Mouse (Mus musculus): Measurements from ENCODE around the gene Ppp1r3g. TPM values are rescaled to one million over a fixed set of nuclear protein-coding genes. Genes with fewer than 3 reads are reported as not detected.

Ppp1r3g gene
- polyA plus RNA-seq, 1 experiment from 2014 or later: 0.29 TPM

GRCm38 (mm10) chr13:35968719-35969430 is 10.2 kb downstream of the Ppp1r3g start:
- H3K4me2 ChIP-seq (ENCODE audit: low read length): peak overlapping the region; percentile 100
- H3K27me3 ChIP-seq (ENCODE audit: insufficient read depth, low read length): 0 out of 2 replicates have a peak, but pooled peaks cover 6% of the 10 kb centered on the region
- no peaks in the 10 kb centered on the region for H3K9me3 ChIP-seq (replicated peaks; ENCODE audit: low read length)
- TF ChIP-seq CTCF (IDR thresholded peaks at IDR 0.05; ENCODE audit: low read depth): no peak
- H3K4me3 ChIP-seq (replicated peaks; ENCODE audit: low read depth, low read length): peak overlapping the region; percentile 52
- DNase-seq (ENCODE audit: low spot score) (peak; percentile 58), ATAC-seq (replicated peaks; ENCODE audit: low FRiP score, low read depth) (0 out of 2 replicates have a peak, but pooled peaks have one; percentile 43)
- H3K9ac ChIP-seq (ENCODE audit: low read depth, low read length): peak overlapping the region; percentile 51
- 0 out of 2 replicates have a peak, but pooled peaks cover 4% of the 10 kb centered on the region for H3K4me1 ChIP-seq (replicated peaks; ENCODE audit: insufficient read depth, low read length)
- no peak overlapping the region for H3K27ac ChIP-seq
- no peaks in the 10 kb centered on the region for H3K36me3 ChIP-seq (ENCODE audit: insufficient read depth, low read length)
- under 1% methylated on average over 57 of the region's 57 CpGs for WGBS

GRCm38 (mm10) chr13:35969431-35969721 is 10.7 kb downstream of the Ppp1r3g start:
- WGBS: under 1% methylated on average over 18 of the region's 18 CpGs
- Histone ChIP-seq H3K36me3 (ENCODE audit: insufficient read depth, low read length) (no peaks in the 10 kb centered on the region), H3K4me3 (replicated peaks; ENCODE audit: low read depth, low read length) (peak overlapping the region; percentile 52), H3K4me1 (replicated peaks; ENCODE audit: insufficient read depth, low read length) (0 out of 2 replicates have a peak, but pooled peaks cover 4% of the 10 kb centered on the region), H3K4me2 (ENCODE audit: low read length) (peak overlapping the region; percentile 100), H3K9ac (ENCODE audit: low read depth, low read length) (peak overlapping the region; percentile 51; the same call in 1 of the 2 replicates), H3K27ac (no peak overlapping the region), H3K9me3 (replicated peaks; ENCODE audit: low read length) (no peaks in the 10 kb centered on the region), H3K27me3 (ENCODE audit: insufficient read depth, low read length) (0 out of 2 replicates have a peak, but pooled peaks cover 6% of the 10 kb centered on the region)
- no peak for TF ChIP-seq CTCF (IDR thresholded peaks at IDR 0.05; ENCODE audit: low read depth)
- DNase-seq (ENCODE audit: low spot score) (peak; percentile 11), ATAC-seq (replicated peaks; ENCODE audit: low FRiP score, low read depth) (no peak)

GRCm38 (mm10) chr13:35969829-35970228 is 11.2 kb downstream of the Ppp1r3g start:
- WGBS: 34% methylated on average over 9 of the region's 9 CpGs
- no peaks in the 10 kb centered on the region for H3K9me3 ChIP-seq (replicated peaks; ENCODE audit: low read length)
- no peak overlapping the region for H3K9ac ChIP-seq (ENCODE audit: low read depth, low read length)
- no peaks in the 10 kb centered on the region for H3K36me3 ChIP-seq (ENCODE audit: insufficient read depth, low read length)
- H3K4me3 ChIP-seq (replicated peaks; ENCODE audit: low read depth, low read length): no peak overlapping the region
- peak overlapping the region; percentile 100 for H3K4me2 ChIP-seq (ENCODE audit: low read length)
- H3K4me1 ChIP-seq (replicated peaks; ENCODE audit: insufficient read depth, low read length): 0 out of 2 replicates have a peak, but pooled peaks cover 4% of the 10 kb centered on the region
- H3K27me3 ChIP-seq (ENCODE audit: insufficient read depth, low read length): 0 out of 2 replicates have a peak, but pooled peaks cover 6% of the 10 kb centered on the region
- H3K27ac ChIP-seq: no peak overlapping the region
- no peak for DNase-seq (ENCODE audit: low spot score)
- ATAC-seq (replicated peaks; ENCODE audit: low FRiP score, low read depth): no peak
- no peak for TF ChIP-seq CTCF (IDR thresholded peaks at IDR 0.05; ENCODE audit: low read depth)

GRCm38 (mm10) chr13:35976912-35977311 is 18.3 kb downstream of the Ppp1r3g start:
- Histone ChIP-seq H3K27me3 (ENCODE audit: insufficient read depth, low read length) (no peaks in the 10 kb centered on the region), H3K4me1 (replicated peaks; ENCODE audit: insufficient read depth, low read length) (no peaks in the 10 kb centered on the region), H3K9ac (ENCODE audit: low read depth, low read length) (no peak overlapping the region), H3K36me3 (ENCODE audit: insufficient read depth, low read length) (no peaks in the 10 kb centered on the region; the same call in 1 of the 2 replicates), H3K9me3 (replicated peaks; ENCODE audit: low read length) (no peaks in the 10 kb centered on the region), H3K4me2 (ENCODE audit: low read length) (no peak overlapping the region), H3K4me3 (replicated peaks; ENCODE audit: low read depth, low read length) (no peak overlapping the region), H3K27ac (no peak overlapping the region)
- WGBS: 88% methylated on average over 7 of the region's 7 CpGs
- ATAC-seq (replicated peaks; ENCODE audit: low FRiP score, low read depth) (no peak), DNase-seq (ENCODE audit: low spot score) (no peak)
- no peak for TF ChIP-seq CTCF (IDR thresholded peaks at IDR 0.05; ENCODE audit: low read depth)

- DNase-seq (ENCODE audit: low spot score): no peak
- no peak overlapping the region for H3K27ac ChIP-seq
- H3K4me3 ChIP-seq (replicated peaks; ENCODE audit: low read depth, low read length): no peak overlapping the region
- no peaks in the 10 kb centered on the region for H3K27me3 ChIP-seq (ENCODE audit: insufficient read depth, low read length)
- H3K4me2 ChIP-seq (ENCODE audit: low read length): no peak overlapping the region
- no peaks in the 10 kb centered on the region for H3K9me3 ChIP-seq (replicated peaks; ENCODE audit: low read length)
- WGBS: 86% methylated on average over 4 of the region's 4 CpGs
- ATAC-seq (replicated peaks; ENCODE audit: low FRiP score, low read depth): no peak
- no peaks in the 10 kb centered on the region for H3K4me1 ChIP-seq (replicated peaks; ENCODE audit: insufficient read depth, low read length)
- H3K9ac ChIP-seq (ENCODE audit: low read depth, low read length): no peak overlapping the region
- TF ChIP-seq CTCF (IDR thresholded peaks at IDR 0.05; ENCODE audit: low read depth): no peak
- no peaks in the 10 kb centered on the region; the same call in 1 of the 2 replicates for H3K36me3 ChIP-seq (ENCODE audit: insufficient read depth, low read length)
Measured at GRCm38 (mm10) chr13:35980471-35980870, 21.8 kb downstream of the Ppp1r3g start.

- no peak for ATAC-seq (replicated peaks; ENCODE audit: low FRiP score, low read depth)
- no peak overlapping the region for H3K27ac ChIP-seq
- no peak overlapping the region for H3K4me2 ChIP-seq (ENCODE audit: low read length)
- no peak overlapping the region for H3K9ac ChIP-seq (ENCODE audit: low read depth, low read length)
- no peak overlapping the region for H3K4me3 ChIP-seq (replicated peaks; ENCODE audit: low read depth, low read length)
- 87% methylated on average over 6 of the region's 6 CpGs for WGBS
- H3K36me3 ChIP-seq (ENCODE audit: insufficient read depth, low read length): no peaks in the 10 kb centered on the region
- no peaks in the 10 kb centered on the region for H3K9me3 ChIP-seq (replicated peaks; ENCODE audit: low read length)
- no peak for DNase-seq (ENCODE audit: low spot score)
- no peaks in the 10 kb centered on the region for H3K27me3 ChIP-seq (ENCODE audit: insufficient read depth, low read length)
- no peaks in the 10 kb centered on the region for H3K4me1 ChIP-seq (replicated peaks; ENCODE audit: insufficient read depth, low read length)
- TF ChIP-seq CTCF (IDR thresholded peaks at IDR 0.05; ENCODE audit: low read depth): no peak
Measured at GRCm38 (mm10) chr13:35982985-35983384, 24.3 kb downstream of the Ppp1r3g start.

All from kidney, postnatal 0 days (tissue).